Mouse (Mus musculus) c-Kit-positive CD71-positive TER-119-negative erythroid progenitor cells, embryonic 14.5 days (primary cell): ENCODE data around the gene Sh3pxd2a.

ENCODE experiments used
- DNase-seq: peaks from one replicate; pipeline ENCODE4 v3.0.0-alpha.2; 2013; ENCODE audit warnings: low read depth

The Sh3pxd2a gene

DNA sequence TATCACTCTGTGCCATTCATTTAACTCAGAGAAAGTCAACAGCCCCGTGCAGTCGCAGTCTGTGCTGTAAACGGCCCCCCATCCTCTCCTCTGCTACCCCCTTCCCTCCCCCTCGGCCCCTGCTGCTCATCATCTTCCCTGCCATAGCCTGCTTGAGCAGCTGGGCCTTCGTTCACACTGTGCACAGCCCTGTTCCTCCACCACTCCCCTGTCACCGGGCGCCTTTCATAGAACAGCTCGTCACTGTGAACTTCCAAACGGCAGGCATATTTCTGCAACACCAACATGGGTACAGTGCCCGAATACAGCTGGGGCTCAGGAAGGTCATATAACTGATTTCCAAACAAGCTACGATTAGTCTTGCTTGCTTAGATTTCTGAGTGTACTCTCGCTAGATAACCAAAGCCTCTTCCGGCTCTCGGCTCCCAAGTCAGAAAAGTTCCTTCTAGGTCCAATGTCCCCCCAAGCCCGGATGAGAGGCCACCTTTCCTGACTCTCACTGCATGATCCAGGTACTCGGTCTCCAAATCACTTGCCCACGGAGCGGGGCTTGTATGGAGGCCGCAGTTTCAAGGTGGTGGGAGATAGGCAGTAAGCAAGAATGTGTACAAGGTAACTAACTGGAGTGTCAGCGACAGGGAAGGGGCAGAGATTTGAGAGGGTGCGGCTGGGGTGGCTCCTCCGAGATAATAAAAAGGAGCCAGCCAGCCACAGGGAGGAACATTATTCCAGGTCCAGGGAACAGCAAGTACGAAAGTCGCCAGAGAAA is 125.6 kb downstream of the Sh3pxd2a start:
- no peak for DNase-seq

DNA sequence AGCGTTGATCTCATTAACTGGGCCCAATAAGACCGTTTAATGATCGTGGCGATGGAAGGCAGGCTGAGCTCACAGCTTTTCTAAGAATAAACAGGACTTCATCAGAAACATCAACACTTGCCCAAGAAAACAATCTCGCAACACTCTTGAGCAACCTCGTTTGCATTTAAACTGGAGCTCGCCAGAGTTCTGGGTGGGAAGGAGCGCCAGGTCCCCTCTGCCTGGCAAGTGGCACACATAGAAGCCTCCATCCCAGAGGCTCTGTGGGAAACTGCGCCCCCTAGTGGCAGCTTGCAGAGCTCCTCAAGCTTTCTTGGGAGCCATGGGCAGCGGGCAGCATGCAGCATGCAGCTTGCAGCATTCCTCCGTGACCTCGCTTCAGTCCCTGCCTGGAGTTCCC is 126.5 kb downstream of the Sh3pxd2a start:
- DNase-seq, result peak; percentile 63

DNA sequence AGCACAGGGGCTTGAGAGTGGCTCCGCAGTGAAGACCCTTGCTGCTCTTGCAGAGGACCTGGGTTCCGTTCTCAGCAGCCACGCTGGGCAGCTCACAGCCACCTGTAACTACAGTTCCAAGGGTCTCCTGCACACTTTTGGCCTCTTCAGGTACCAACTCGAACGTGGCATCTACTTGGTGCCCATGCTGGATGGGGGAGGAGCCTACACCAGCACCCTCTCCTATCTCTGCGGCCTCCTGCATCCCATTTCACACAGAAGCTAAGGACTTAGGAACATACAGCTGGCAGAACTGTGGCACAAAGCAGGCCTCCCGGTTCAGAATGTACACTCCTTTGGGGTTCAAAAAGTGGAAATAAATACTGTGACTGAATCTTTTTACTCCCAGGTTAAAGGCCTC is 127.0 kb downstream of the Sh3pxd2a start:
- DNase-seq, result no peak

DNA sequence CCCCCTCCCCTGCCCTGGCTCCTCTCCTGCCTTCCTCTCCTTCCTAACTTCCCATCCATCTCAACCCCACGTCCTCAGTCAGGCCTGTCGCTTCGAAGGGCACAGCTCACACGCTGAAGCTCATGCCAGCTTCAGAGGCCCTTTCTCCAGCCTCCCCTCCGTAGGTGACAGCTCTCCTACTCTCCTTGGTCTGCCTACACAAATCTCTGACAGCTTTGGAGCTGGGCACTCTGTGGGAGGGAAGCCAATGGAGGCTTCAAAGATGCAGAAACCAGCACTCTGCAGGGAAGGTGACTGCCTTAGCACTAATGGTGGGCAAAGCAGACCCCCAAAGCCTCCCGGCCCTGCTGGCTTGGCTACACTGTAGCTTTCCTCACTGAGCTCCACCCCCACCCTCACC is 128.9 kb downstream of the Sh3pxd2a start:
- no peak for DNase-seq

DNA sequence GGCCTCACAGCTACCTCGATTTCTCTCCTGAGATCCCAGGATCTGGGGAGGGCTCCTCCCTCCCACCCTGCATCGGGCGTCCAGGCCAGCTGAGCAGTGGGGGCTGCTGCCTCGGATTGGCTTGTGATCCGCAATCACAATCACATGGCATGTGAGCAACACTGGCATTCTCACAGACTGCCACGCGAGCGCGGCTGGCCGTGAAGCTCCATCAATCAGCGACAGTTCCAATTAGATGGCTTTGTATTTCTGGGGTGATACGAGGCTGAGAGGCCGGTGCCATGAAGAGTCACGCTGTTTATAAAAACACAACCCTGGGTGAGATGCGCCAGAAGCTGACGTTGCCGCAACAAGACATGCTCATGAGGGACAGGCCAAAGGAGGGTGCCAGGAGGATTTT is 129.5 kb downstream of the Sh3pxd2a start:
- no peak for DNase-seq

DNA sequence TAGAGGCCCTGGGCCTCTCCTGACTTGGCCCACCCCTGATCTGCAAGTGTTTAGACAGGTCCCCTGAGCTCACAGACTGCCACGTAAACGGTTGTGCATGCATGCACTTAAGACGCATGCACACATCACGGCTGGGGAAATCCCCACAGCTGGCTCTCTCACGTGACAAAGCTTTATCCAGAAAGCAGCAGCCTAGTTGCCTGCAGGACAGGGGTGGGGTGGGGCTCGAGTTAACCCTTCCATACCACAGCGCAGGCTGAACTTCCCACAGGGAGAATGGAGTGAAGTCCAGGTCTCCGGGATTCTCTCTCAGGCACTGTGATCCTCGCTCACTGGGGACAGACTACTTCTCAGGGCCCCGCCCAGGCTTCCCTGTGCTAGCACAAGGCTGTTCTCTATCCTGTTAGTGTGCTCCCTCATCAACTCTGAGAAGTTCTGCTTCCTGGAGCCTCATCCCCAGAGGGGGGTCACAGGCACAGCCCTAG is 133.4 kb downstream of the Sh3pxd2a start:
- peak; percentile 25 for DNase-seq

DNA sequence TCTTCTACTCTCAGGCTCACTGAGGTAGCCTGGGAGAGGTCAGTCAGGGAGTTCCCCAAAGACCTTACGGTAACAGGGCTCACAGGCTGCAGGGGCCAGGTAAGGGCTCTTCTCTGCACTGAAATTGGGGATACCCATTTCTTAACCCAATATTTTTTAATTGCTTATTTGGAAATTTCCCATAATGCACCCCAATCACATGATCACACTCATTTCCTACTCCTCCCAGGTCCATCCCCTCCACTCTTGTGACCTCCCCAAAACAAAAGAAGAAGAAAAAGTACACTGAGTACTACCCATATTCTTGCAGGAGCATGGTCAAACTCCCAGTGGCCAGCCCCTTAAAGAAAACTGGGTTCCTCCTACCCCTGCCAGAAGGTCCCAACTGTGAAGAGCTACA is 135.1 kb downstream of the Sh3pxd2a start:
- DNase-seq, result no peak

DNA sequence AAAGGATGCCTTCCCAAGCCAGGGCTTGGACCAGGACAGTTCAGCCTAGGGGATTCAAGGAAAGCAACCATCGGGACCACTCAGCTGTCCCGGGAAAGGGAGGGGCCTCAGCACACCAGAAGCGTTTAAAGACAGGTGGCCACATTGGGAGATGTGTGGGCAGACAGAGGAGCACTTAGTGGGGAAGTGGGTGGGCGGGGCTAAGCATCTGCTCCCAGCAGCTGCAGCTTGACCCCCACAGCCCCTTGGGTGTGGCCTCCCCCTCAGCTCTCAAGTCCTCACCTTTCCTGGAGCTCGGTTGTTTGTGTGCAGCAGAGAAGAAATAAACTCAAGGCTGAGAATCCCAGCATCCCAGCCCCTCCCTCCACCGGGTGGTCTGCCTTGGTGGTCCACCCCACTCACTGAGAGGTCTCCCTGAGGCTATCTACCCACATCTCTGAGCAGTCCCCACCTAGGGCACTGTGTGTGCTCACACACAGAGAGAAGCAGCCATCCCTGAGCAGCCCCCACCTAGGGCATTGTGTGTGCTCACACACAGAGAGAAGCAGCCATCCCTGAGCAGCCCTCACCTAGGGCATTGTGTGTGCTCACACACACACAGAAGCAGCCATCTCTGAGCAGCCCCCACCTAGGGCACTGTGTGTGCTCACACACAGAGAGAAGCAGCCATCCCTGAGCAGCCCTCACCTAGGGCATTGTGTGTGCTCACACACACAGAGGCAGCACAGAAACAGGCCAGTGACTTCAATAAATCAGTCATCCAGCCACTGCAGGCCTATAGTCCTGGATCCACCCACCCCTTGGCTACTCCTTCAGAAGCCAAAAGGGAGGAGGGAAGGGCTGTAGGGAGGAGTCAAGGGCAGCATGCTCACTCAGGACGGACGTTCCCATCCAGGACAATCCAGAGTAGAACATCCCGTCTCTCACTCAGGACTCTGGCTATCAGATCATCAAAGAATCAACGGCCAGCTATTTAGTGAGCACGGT is 136.0 kb downstream of the Sh3pxd2a start:
- no peak for DNase-seq

DNA sequence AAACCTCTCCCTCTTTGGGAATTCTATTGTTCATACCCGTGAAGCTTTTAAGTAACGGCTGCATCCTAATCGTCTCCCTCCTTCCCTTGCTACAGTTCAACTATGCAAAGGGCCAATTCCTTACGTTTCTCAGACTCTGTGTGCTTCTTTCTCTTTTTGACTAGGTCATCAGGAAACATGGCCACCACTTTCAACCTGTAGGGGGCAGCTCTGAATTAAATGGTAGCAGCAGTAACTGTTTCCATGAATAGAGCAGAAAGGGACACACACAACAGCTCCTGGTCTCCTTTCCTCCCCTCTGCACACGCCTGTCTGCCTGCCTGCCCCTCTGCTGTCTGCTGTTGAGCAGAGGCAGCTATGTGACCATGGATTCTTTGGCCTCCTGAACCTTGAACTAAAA is 138.3 kb downstream of the Sh3pxd2a start:
- DNase-seq, result no peak

DNA sequence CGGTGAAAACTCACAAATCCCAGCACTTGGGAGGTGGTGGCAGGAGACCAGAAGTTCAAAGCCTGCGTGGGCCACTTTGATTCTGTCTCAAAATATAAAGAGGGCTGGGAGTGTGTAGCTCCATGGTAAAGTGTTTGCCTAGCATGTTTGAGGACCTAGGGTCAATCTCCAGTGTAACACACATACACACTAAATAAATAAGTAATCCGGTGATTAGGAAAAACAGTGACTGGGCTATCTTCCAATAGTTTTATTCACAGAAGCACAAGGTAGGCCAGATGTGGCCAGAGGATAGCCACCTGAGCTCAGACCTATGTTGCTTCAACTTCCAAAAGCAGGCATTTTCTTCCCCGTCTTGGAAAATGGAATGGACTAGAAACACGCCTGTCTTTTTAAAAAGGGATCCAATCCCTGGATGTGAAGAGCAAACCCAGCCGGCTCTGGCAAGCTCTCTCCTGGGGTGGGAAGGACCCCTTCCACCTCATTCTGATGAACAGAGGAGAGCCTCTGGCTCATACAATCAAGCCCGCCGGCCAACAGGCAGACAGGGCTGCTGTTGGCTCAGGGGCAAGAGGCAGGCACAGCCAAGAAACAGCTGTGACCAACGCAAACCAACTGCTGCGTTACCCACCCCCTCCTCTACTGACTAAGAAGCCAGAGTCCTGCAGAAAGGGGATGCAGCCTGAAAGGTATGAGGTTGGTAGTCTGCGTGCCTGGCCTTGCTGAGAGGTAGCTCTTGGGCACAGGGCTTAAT is 140.9 kb downstream of the Sh3pxd2a start:
- DNase-seq, result no peak

DNA sequence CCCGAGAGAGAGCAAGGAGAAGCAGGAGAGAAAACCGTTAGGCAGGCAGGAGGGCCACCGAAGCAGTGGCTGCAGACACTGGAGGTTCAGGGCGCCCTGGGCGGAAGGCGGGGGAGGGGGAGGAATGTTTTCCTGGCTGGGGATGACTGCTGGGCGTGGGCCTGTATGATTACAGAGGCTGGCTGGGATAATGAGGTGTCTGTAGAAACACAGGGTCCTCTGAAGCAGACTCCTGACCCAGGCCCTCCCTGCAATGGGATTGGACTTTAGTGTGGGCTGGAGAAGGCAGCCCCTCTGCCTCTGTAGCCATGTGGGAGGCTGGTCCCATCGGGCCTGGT is 143.9 kb downstream of the Sh3pxd2a start:
- DNase-seq, result no peak

DNA sequence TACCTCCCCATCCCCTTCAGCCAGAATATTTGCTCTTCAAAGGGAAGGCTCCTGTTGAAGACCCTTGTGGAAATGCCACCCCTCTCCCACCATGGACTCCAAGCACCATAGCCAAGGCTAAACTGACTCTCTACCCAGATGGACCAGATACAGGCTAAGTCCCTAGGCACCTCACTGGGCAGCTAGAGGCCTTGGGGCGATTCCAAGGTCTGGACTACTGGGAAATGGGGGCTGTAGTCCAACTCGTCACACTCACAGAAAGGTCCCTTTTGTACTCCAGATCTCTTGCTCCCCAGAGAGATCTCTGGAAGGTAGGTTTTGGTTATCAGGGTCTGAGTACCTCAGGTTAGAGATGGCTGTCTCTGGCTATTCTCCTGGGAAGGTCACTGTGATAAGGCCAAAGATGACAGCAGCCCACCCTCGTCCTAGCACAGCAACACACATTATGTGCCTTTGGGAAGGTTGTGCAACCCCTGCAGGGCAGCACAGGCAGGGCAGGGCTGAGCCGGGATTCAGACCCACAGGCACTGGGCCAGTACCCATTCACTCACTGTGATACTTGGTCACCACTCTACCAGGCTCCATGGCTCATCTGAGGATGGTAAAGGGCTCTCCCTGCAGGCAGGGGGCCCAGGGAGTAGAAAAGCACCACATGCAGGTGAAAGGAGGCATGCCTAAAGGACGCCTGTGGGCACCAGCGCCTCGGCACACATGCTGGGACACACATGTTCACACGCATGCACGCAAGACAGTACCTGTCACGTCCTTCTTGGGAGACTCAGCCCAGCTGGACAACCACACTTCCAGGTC is 144.5 kb downstream of the Sh3pxd2a start:
- DNase-seq, result no peak

DNA sequence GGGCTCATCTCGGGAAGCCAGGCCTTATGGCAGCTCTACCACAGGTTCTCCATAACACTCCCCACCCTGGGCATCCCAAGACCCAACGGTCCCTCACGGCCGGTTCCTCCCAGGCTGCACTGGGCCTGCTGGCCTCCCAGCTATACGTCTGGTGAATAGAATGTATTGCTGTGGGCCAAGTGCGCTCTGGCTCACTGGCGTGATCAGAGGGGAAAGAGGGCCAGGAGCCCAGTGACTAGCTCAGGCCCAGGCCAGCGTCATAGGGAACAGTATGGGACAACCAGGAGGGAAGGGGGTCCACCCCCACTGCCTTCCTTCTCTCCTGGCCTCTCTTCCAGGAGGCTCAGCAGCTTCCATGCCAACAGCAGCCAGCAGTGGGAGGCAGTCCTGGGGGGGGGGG is 145.1 kb downstream of the Sh3pxd2a start:
- no peak for DNase-seq

DNA sequence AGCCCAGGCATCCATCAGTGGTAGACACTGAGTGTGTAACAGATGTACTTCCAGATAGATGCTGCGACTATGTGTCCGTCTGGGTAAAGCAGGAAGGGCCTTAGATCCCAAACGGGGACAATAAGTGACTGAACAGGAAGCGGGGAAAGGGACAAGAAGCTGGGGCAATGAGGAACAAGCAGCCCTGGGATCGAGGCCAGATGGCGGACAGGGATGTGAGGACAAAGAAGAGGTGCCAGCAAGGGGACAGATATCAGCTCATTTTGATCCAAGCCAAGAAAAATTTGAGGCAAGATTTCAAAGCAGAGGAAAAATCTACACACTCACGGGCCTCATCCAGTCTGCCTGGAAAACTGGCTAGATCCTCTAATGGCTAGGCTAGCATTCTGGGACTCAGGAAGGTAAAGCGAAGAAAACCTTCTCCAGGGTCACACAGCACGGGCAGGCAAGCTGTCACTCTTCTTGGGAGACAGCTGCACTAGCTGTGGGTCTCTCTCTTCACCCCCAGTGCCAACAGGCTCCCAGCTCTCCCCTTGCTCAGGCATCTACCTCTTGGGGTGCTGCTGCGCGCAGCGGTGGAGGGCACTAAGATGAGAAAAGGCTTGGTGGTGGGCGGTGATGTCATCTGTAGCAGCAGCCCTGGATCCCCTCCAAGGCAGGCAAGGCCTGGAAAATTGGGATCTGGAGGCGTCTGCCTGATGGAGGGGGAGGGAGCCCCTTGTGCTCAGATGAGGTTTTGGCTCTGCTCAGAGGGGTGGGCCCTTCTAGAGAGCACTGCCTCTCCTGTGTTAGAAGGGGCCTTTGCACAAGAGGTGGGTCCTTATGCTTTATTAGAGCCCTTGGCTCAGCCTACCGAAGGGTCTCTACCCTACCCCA is 146.9 kb downstream of the Sh3pxd2a start:
- no peak for DNase-seq

DNA sequence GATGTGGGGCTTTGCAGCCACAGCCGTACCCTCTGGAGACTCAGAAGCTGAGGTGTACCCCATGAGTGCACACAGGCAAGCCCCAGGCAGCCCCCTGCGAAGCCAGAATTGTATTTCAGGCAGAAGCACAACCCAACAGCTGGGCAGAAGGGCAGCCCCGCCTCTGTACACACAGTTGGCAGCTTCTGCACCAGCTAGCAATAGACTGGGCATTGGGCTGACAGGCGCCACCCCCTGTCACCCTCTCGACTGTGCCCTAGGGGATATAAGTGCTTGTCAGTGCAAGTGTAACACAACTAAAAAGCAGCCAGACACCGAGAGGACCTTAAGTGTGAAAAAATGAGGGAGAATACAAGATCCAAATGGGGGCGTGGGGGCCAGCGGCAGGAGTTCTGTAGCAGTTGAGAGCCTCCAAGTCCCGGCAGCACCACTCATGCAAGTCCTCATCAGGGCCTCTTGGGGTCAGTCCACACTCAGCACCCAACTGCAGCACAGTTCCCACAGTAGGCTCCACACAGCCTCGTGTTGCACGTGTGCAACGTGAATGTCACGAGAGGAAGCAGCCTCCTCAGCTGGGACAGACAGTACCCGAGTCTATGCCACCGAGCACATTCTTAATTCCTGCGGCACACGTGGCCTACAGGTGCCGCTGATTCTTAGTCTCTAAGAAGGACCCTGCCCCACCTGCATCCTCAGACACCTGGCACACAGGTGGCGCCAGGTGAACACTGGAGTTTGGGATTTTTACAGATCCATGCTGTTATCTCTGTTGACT is 147.7 kb downstream of the Sh3pxd2a start:
- no peak for DNase-seq

DNA sequence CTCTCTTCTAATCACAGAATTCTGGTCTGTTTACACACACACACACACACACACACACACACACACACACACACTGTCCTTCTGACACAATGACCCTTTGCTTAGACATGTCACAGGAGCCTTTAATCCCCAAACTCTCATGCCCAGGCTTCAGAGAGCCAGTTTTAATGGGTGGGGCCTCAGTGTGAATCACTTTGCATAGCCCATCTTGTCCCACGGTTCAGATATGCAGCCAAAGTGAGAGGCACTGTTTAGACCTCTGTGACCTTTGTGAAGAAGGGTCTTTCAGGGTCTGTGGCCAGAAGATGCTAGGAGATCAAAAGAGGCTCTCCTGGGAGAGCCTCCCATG is 148.3 kb downstream of the Sh3pxd2a start:
- DNase-seq, result no peak

DNA sequence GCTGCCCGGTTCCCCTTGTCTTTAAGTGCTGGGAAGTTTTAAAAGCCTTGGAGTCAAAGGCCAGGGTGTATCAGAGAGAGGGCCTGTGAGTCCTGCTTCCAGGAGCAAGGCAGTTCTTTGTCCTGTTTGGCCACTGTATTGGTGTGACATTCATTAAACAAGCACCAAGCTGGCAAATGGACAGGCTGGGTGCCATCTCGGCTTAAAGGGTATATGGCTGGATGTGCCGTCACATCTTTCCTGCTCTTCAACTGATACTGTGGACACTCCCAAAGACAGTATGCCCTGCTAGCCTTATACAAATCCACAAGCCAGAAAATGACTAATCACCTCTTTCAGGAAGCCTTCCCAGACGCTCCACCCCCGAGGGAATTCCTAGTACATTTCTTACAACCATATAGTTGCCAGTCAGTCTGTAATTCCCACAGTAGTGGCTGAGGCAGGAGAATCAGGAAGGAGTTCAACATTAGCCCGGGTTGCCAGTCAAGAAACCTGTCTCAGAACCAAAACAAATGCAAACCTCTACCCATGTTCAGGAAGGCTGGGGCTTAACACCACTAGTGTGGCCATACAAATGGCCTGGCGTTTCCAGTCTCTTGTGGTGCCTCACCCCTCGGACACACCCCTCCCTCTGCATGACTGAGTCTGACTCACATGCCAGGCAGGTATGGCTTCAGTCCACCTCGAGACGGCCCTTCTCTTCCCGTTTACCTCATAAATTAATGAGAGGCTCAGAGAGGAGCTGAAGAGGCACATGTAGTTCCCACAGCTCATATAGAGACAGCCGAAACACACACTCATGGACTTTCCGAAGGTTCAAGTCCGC is 148.9 kb downstream of the Sh3pxd2a start:
- no peak for DNase-seq

DNA sequence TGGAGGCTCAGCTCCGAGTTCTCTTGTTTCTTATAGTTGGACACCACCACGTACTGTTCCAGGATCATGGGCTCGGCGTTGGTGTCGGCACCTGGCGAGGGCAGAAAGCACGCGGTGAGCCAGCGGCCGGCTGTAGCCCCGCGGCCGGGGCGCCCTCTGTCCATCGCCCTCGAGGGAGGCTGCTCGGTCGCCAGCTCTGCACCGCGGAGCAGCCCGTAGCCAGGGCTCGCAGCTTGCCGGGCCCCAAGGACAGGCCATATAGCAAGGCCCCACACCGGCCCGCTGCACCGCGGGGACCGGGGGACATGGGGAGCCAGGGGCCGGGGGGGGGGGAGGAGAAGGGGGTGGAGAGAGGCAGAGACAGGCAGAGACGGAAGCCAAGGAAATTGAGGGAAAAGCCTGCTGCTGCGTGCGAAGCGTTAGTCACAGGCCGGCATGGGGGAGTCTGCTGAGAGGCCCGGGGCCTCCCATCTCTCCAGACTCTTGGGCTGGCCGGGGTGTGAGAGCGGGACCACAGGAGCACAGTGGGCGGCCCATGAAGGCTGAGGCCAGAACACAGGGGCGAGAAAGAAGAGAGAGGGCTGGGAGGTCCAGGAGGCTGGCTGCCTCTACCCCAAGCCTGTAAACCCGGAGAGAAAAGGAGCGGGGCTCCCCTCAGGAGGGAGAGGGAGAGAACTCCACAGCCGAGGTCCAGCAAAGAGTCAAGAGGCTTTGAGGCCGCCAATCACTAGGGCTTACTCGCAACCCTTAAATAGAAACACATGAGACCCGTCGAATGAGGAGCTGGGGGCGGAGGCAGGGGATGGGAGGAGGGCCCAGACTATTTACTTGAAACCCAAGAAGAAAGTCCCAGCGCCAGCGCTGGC is 149.9 kb downstream of the Sh3pxd2a start:
- DNase-seq, result no peak
